Mouse (Mus musculus) right cerebral cortex, postnatal 14 days (tissue): ENCODE results near the gene Kifc3.

Source experiments
- DNase-seq: peaks from one replicate; pipeline ENCODE4 v3.0.0; 2022

The Kifc3 gene

DNA sequence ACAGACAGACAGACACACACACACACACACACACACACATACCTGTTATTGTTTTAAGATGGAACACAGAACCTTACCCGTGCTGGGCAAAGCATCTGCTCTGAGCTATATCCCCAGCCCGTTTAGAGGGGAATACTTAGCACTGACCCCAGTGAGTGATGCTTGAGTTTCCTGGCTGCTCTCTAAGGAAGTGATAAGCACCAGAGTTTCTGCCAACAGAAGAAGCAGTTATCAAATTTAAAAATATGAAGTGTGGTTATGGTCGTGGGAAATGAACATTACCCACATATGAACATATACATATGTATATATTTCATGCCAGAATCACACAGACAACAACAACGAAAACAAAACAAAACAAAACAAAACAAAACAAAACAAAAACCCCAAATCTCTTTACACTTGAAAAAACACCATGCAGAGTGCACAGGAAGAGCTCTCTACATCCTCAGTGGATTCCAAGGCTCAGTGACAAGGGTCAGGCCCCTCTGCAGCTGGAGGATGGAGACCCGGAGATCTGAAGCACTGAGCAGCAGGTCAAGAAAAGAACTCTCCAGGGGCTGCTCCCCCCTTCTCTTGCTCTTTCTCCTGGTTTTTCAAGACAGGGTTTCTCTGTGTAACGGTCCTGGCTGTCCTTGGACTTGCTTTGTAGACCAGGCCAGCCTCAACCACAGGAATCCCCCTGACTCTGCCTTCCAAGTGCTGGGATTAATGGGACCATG, 142.6 kb downstream of the Kifc3 start:
- no peak for DNase-seq

DNA sequence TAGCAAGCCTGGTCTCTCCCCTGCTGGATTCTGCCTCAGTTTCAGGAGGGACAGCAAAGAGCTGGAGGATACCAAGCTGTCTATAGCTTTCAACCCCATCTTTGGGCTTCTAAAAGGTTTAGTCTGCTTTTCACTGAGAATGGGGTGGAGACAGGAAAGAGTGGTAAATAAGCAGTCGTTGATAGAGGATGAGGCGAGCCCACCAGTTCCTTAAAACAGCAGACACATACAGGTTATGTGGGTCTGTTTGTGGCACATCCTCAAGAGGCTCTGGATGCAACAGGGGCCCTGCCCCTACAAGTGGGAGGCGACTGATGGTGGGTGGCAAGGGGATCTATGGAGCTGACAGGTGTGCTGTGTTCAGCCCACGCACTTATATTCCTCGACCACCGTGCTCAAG, 144.0 kb downstream of the Kifc3 start:
- DNase-seq: no peak

DNA sequence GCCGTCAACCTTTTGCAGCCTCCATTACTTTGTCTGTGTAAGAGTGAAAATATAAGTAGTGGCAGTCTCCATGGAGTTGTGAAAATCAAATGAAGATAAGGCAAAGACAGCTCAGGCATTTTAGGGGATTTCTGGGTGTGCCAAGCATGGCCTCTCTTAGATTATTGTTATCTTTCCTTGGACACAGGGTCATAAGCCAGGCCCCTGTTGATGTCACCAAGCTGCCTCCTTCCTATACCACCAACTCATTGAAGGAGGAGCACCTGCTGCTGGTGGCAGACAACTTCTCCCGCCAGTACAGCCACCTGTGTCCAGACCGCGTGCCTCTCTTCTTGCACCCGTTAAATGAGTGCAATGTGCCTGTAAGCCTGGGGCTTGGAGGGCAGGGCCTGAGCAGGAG, 146.2 kb downstream of the Kifc3 start:
- DNase-seq: no peak

DNA sequence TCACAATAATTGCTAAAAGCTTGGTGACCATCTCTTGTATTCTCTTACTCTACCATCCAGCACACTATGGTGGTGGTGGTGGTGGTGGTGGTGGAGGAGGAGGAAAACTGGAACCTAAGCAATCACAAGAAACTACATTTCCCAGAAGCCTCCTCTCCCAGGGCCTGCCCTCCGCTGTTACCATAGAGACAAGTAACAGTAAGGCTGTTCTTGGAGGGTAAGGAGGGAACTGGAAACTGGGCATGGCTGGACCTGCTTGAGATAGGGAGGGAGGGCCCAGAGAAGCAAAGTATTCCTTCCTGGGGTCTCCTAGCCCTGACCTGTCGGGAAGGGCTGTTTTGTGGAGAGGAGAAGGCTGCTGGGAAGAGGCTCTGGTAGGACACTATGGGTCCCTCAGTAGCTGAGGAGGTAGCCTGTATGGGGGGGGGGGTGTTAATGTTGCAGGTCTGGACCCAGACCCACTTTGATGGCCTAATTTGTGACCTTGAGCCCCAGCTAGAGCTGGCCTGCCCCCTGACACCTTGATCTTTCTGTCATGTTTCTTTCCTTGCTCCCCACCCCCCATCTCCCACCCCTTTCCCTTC, 147.6 kb downstream of the Kifc3 start, which contains the start of gene Drc7:
Gene Drc7 (plus strand): TSS at position 177 of the 584 bp plus-strand sequence.
- DNase-seq: peak; percentile 26

DNA sequence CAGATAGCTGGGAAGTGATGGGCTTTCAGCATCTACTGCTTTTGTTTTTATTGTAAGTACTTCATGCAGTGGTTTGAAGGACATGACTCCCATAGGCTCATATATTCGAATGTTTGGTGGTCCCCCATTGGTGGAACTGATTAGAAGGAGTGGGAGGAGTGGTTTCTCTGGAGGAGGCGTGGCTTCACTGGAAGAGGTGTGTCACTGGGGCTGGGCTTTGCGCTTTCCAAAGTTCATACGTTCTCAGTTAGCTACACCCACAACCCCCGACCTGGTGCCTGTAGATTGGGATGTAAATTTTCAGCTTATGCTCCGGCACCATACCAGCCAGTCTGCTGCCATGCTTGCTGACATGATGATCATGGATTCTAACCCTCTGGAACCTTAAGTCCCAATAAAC, 148.2 kb downstream of the Kifc3 start:
- no peak for DNase-seq
